Mouse (Mus musculus) stomach, postnatal 0 days (tissue): ENCODE measurements at regions not wholly inside any gene's neighbourhood (a gene's known extent, or its start where the extent isn't known, plus 50 kb on each side); places are given as distances from the start of the nearest gene placed in this dataset.

Experiments
- ATAC-seq: fragments of 200-750 bp; cut with Nextera tagmentation; 2 replicates; pipeline ENCODE4 v1.8.0; 2017; ENCODE audit not compliant: low FRiP score, low TSS enrichment
- DNase-seq: peaks from one replicate; pipeline ENCODE4 v3.0.0-alpha.2; 2016; ENCODE audit warnings: low spot score
- H3K27ac ChIP-seq: fragments of 300-500 bp; sonication (generic); replicated peaks from 2 replicates; pipeline ENCODE4 v1.5.1; 2014; ENCODE audit warnings: mild to moderate bottlenecking, control low read depth
- H3K27me3 ChIP-seq: fragments of 300-500 bp; sonication (generic); 2 replicates; pipeline ENCODE4 v1.6.1; 2014; ENCODE audit warnings: low read length; ENCODE audit not compliant: control insufficient read depth, insufficient read depth
- H3K36me3 ChIP-seq: fragments of 300-500 bp; sonication (generic); 2 replicates; pipeline ENCODE4 v1.6.1; 2014; ENCODE audit warnings: low read length, mixed read lengths; ENCODE audit not compliant: control insufficient read depth, insufficient read depth
- H3K4me1 ChIP-seq: fragments of 300-500 bp; sonication (generic); replicated peaks from 2 replicates; pipeline ENCODE4 v1.6.1; 2014; ENCODE audit warnings: antibody characterized with exemption; ENCODE audit not compliant: control insufficient read depth, insufficient read depth
- H3K4me2 ChIP-seq: fragments of 300-500 bp; sonication (generic); replicated peaks from 2 replicates; pipeline ENCODE4 v1.6.1; 2014; ENCODE audit warnings: low read depth, mild to moderate bottlenecking, control low read depth, moderate library complexity
- H3K4me3 ChIP-seq: fragments of 300-500 bp; sonication (generic); 2 replicates; pipeline ENCODE4 v1.5.1; 2014; ENCODE audit warnings: low read depth, low read length, control low read depth
- H3K9ac ChIP-seq: fragments of 300-500 bp; sonication (generic); 2 replicates; pipeline ENCODE4 v1.6.1; 2014; ENCODE audit warnings: mild to moderate bottlenecking, low read length, control low read depth, mixed read lengths
- H3K9me3 ChIP-seq: fragments of 300-500 bp; sonication (generic); 2 replicates; pipeline ENCODE4 v1.6.1; 2016; ENCODE audit warnings: low read length; ENCODE audit not compliant: control insufficient read depth
- CTCF ChIP-seq: IDR thresholded peaks from 2 replicates; pipeline ENCODE4 v1.5.1; 2016; ENCODE audit warnings: antibody characterized with exemption, low read depth, mild to moderate bottlenecking, moderate library complexity
- EP300 ChIP-seq: optimal IDR thresholded peaks from 2 replicates; pipeline ENCODE3; 2016; ENCODE audit warnings: antibody characterized with exemption
- WGBS: fragments of 180-500 bp; shearing (Covaris S2); extraction: QIAGEN DNeasy Blood & Tissue Kit; methylation state at CpG from one replicate; pipeline ENCODE4 v1.1.7; 2014; 5-methylcytosine and 5-hydroxymethylcytosine counted together

GRCm38 (mm10) chr1:43259841-43260240, 63.1 kb upstream of the Fhl2 start:
- Histone ChIP-seq H3K27ac (no peak overlapping the region), H3K4me2 (no peak overlapping the region), H3K9me3 (no peaks in the 10 kb centered on the region), H3K4me1 (no peaks in the 10 kb centered on the region), H3K9ac (no peak overlapping the region), H3K36me3 (no peaks in the 10 kb centered on the region), H3K4me3 (no peak overlapping the region), H3K27me3 (no peaks in the 10 kb centered on the region)
- DNase-seq (no peak), ATAC-seq (no peak)
- WGBS = 90% methylated on average over 1 of the region's 1 CpGs
- TF ChIP-seq EP300 (no peak), CTCF (no peak)

GRCm38 (mm10) chr1:43260491-43260890, 63.7 kb upstream of the Fhl2 start:
- TF ChIP-seq CTCF = no peak
- TF ChIP-seq EP300 = no peak
- Histone ChIP-seq H3K9me3 (no peaks in the 10 kb centered on the region), H3K9ac (no peak overlapping the region), H3K27me3 (no peaks in the 10 kb centered on the region), H3K4me2 (no peak overlapping the region), H3K4me1 (no peaks in the 10 kb centered on the region), H3K27ac (no peak overlapping the region), H3K36me3 (no peaks in the 10 kb centered on the region), H3K4me3 (no peak overlapping the region)
- 91% methylated on average over 4 of the region's 4 CpGs for WGBS
- DNase-seq (no peak), ATAC-seq (no peak)

GRCm38 (mm10) chr1:43264407-43264889, 67.7 kb upstream of the Fhl2 start:
- no peak overlapping the region for H3K4me2 ChIP-seq
- 15% methylated on average over 5 of the region's 5 CpGs for WGBS
- TF ChIP-seq EP300 = no peak
- TF ChIP-seq CTCF = peak; percentile 94

GRCm38 (mm10) chr1:43265699-43266455, 69.1 kb upstream of the Fhl2 start:
- no peak overlapping the region for H3K4me3 ChIP-seq
- H3K9me3 ChIP-seq = no peaks in the 10 kb centered on the region
- DNase-seq = peak; percentile 17
- no peak overlapping the region for H3K4me2 ChIP-seq
- H3K27ac ChIP-seq = no peak overlapping the region
- no peaks in the 10 kb centered on the region for H3K36me3 ChIP-seq
- peak; percentile 59; the same call in 1 of the 2 replicates for ATAC-seq
- H3K9ac ChIP-seq = no peak overlapping the region
- H3K27me3 ChIP-seq = no peaks in the 10 kb centered on the region
- no peak for TF ChIP-seq EP300
- H3K4me1 ChIP-seq = no peaks in the 10 kb centered on the region
- 69% methylated on average over 5 of the region's 5 CpGs for WGBS

More at GRCm38 (mm10) chr1:43264407-43264889, 67.7 kb upstream of the Fhl2 start:
- DNase-seq (peak; percentile 75), ATAC-seq (peak; percentile 51; the same call in 1 of the 2 replicates)
- Histone ChIP-seq H3K36me3 (no peaks in the 10 kb centered on the region), H3K4me3 (no peak overlapping the region), H3K9ac (no peak overlapping the region), H3K27me3 (no peaks in the 10 kb centered on the region), H3K4me1 (no peaks in the 10 kb centered on the region), H3K9me3 (no peaks in the 10 kb centered on the region), H3K27ac (no peak overlapping the region)

GRCm38 (mm10) chr1:43269685-43270084, 72.9 kb upstream of the Fhl2 start:
- WGBS = 31% methylated on average over 7 of the region's 7 CpGs
- H3K27ac ChIP-seq = no peak overlapping the region
- no peak overlapping the region for H3K4me3 ChIP-seq
- TF ChIP-seq EP300 (no peak), CTCF (peak; percentile 72)
- no peaks in the 10 kb centered on the region for H3K36me3 ChIP-seq
- ATAC-seq (no peak), DNase-seq (peak; percentile 47)
- no peaks in the 10 kb centered on the region for H3K27me3 ChIP-seq
- H3K4me1 ChIP-seq = no peaks in the 10 kb centered on the region
- H3K9me3 ChIP-seq = no peaks in the 10 kb centered on the region
- H3K9ac ChIP-seq = no peak overlapping the region
- no peak overlapping the region for H3K4me2 ChIP-seq

GRCm38 (mm10) chr1:43273236-43273868, 76.6 kb upstream of the Fhl2 start:
- H3K27ac ChIP-seq = no peak overlapping the region

More at GRCm38 (mm10) chr1:43273236-43273868, 76.6 kb upstream of the Fhl2 start:
- ATAC-seq (no peak), DNase-seq (no peak)
- 80% methylated on average over 2 of the region's 2 CpGs for WGBS
- Histone ChIP-seq H3K4me2 (no peak overlapping the region), H3K4me1 (no peaks in the 10 kb centered on the region), H3K4me3 (no peak overlapping the region), H3K36me3 (no peaks in the 10 kb centered on the region), H3K27me3 (no peaks in the 10 kb centered on the region), H3K9me3 (no peaks in the 10 kb centered on the region), H3K9ac (no peak overlapping the region)
- no peak for TF ChIP-seq CTCF
- TF ChIP-seq EP300 = no peak
